Mouse (Mus musculus) heart, postnatal 4 days (tissue): ENCODE data around the gene Pask. TPM values are rescaled to one million over a fixed set of nuclear protein-coding genes. Genes with fewer than 3 reads are reported as not detected.
"Not testable (repeated sequence)": the region's sequence is repeated elsewhere in the genome, so short reads cannot be mapped to it uniquely, and the experiment has no call there.

ENCODE experiments used
- DNase-seq: peaks from one replicate; pipeline ENCODE4 v3.0.0; 2021
- total RNA-seq, 2 experiments: library from RNA; stranded (reverse); gene quantifications; 2 replicates each; pipeline ENCODE4 v1.2.3; 2021

Pask gene
- total RNA-seq: 1 to 10 TPM; 7.9 to 8.6 TPM

DNA sequence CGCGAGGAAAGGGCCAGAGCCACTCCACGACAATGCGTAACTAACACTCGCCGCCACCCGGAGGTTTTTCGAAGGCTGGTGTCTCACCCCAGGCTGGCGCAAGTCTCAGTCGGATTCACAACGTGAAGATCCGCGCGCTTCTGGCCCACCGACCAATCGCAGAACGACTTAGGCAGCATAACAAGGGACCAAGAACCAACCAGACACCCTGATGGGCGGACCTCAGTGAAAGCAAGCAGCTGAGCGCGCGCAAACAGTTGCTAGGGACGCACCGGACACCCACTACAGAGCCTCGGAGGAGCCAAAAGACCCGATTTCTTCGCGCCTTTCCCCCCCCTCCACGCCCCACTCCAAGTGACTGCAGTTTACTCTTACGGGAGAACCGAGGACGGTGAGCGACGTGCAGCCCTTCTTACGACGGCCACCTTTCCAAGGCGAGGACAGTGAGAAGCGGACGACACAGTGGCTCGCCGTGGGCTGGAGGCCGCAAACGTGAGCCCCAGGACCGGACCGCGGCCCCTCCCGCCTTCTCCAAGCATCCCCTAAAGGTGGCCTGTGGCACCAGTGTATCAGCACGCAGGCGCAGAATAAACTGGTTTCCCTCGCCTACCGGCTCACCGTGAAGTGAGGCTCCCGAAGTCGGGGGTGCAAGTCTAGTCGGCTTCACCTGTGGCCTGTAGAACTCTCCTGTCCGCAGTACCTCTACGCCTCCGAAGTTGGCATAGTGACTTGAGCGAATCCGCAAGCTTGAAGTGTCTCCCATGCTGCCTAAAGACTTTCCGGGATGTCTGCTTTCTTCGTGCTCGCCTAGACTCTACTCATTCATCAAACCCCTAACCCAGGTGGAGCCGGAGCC lies at the start of gene Pask, which contains the start of gene Ppp1r7:
Pask (minus strand) TSS at position 835 of the 856 bp plus-strand sequence.
Ppp1r7 (plus strand) TSS at position 207 of the 856 bp plus-strand sequence.
- peak; percentile 95 for DNase-seq

DNA sequence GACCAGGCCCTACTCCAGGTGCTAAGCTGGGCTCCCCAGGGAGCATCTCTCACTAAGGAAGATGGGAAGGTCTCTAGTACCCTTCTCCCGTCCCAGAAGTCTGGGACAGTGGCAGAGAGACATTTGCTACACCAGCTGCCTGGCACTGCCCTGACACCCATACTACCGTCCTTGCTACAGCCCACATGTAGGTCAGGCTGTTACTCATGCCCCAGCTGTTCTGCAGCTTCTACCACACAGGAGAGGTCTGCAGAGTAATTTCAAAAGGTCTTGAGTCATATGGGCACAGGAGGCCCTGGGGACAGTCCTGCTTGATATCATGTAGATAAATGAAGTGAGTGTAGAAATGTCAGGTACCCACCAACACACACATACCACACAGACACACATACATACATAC lies 45.6 kb upstream of the Pask start:
- no peak for DNase-seq

DNA sequence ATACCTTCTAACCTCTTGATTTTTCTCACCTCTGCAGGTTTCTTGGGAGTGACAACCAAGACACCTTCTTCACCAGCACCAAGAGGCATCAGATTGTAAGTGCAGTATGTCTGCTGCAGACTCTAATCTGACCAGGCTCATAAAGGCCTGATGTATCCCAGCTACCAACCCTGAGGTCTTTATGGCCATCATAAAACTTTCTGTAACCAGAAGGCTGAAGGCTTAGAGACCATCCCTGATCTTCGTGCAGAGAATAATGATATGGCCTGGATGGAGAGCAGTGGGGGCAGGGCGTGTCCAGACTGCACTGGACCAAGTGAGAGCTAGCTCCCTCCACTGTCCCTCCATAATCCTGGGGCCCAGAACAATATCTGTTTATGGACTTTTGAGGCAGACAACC lies 43.9 kb upstream of the Pask start:
- DNase-seq: no peak

DNA sequence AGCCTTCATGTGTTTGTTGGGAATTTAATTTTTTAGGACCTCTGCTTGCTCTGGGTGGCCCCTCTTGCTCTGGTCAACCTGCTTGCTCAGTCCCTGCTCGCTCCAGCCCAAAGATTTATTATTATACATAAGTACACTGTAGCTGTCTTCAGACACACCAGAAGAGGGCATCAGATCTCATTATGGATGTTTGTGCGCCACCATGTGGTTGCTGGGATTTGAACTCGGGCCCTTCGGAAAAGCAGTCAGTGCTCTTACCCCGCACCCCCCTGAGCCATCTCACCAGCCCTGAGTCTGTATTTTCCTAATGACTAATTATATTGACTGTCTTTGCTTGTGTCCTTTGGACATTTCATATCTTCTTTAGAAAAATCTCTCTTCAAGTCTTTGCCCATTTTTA lies 35.8 kb upstream of the Pask start:
- DNase-seq: no peak

DNA sequence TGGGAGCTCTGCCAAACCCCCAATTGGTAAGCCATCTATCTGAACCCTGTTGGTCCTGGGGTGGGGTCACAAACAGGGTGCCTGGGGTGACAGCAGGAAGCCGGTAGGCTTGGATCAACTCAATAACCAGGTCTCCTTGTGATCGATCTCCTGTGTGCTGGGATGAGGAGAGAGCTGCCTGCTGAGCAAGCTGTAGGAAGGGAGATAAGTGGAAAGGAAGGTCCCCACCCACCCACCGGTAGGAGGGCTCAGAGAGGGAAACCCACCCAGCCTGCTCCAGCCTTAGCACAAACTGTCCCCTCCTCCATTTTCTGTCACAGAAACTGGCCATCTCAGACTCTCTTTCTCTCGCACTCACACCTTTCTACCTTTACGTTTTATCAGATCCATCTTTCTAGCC lies 34.0 kb upstream of the Pask start:
- no peak for DNase-seq

DNA sequence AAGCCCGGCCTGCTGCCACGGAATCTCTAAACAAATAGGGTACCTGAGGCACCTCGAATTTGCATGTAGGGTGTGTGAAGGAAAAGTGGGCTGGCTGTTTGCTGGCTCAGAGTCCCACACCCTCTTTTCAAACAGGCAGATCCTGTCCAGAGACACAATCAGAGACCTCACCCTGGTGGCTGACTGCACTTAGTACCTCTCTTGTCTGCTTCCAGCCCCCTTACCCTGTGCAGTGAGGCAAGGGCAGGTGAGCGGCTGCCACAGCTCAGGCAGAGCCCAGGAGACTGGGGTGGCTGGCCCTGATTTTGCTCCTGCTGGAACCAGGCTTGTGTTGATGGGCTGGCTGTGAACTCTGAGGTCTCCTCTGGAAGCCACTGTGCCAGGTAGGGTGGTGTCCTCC lies 30.4 kb upstream of the Pask start, which contains the start of gene Ano7:
Ano7 (plus strand) TSS at position 266 of the 400 bp plus-strand sequence.
- DNase-seq: no peak

DNA sequence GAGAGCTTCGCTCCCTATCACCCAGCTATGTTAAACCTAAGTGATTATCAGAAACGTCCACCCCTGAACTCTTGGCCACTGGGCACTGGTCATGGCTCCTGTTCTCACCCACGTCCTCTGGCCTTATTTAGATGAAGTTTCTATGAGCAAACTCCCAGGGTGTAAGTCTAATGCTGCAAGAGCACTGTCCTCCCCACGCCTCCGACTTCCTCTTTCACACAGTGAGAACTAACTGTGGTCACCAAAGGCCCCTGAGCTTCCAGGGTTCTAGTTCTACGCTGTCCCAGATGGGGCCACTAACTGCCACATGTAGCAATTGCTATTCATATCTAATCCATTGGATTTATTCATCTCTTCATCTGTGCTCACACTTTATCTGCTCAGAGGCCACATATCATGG lies 22.4 kb upstream of the Pask start:
- DNase-seq: no peak

DNA sequence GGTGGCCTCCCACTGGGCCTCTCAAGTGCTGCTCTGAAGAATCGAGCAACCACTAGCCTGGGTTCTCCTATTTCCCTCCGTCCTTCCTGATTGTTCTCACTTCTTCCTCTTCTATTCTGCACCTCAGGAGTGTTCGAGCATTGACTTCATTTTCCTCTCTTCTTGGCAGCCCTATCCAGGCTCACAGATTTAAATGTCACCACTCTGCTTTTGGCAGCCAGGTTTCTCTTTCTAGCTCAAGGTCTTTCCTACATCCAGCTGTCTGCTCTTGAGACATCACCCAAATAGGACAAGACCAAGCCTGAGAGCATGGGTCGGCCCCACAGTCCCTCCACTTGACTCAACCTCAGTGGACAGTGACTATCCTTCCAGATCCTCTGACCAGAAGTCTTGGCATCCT lies 19.4 kb upstream of the Pask start:
- DNase-seq: no peak

DNA sequence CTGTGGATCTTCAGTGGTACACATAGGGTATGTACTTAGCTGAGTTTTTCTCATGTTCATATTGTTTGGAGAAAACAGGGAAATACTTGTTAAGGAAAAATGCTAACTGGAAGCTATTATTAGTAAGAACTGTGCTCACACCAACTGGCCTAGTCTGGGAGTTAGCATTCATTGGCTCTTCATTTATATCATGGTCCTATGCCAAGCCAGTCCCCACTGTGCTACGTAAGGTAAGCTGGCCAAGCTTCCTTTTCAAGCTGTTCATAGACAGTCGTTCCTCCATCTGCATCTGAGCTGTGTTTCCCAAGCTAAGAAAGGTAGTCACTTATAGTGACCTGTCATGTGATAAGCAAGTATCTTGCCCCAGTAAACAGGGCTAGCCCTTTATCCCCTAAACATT lies 9.4 kb upstream of the Pask start:
- no peak for DNase-seq

DNA sequence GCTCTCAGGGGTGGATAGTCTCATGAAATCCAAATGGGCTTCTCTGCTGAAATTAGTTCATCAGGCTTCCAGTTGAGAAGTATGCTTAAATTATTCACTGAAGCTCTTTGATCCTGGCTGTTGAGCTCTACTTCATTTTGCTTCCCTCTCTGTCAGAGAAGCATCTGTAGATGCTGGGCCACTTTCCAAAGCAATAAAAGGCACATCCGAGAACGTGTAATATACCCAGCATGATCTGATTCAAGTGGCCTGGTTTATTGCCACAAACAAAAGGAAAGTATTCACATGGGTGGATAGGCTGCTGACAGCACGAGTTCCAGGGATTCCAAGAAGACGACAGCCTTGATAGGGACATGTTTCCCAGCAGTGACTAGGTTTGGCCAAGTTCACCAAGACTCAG lies 6.4 kb upstream of the Pask start:
- DNase-seq: no peak

DNA sequence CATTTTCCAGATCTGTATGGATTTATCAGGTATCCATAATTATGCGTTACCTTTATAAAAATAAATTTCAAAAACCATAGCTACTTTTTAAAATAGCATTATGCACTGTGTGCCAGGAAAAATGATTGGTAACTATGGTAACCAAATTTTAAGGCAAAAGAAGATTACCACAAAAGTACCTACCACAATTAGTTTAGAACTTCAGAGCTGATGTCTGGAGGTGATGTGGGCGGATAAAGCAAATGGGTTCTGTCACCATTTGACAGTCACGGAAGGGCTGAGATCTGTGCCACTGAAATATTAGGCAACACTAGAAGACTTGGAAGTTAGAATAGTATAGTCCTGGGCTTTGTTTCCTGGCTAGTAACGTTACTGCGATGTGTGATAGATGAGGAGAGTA lies 3.9 kb upstream of the Pask start:
- DNase-seq: no peak

DNA sequence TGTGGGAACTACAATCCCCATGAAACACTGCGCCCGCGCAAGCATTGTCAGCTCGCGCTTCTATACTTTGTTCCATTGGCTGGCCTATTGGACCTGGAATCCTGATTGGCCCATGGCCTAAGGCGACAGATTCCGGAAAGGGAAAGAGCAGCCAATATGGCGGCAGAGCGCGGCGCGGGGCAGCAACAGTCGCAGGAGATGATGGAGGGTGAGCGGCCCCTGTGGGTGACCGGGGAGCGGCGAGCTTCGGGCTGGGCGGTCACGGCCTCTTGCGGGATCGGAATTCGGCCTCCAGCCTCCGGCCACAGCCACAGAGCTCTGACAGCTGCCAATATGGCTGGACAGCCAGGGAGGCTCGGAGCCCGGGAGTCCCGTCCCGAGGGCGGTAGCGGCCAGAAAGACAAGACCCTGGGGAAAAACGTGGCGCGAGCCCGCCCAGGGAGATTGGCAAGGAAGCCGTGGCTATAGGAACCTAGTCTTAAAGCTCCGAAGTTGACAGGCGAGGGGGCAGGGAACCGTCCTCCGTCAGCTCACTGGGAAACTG lies 294 bp upstream of the Pask start:
- peak; percentile 94 for DNase-seq

DNA sequence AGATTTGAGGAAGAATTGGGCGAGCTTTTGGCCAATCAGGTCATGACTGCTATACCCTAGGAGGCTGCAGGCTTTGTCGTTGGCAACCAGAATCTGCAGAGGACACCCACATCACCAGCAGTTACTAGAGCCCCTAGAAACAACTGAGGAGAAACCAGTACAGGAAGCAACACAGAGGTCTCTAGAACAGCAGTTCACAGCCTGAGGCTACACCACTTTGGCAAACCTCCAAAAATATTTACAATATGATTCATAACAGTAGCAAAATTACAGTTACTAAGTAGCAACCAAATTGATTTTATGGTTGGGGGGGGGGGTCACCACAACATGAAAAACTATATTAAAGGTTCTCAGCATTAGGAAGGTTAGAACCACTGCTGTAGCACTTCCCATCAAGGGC lies 8.7 kb downstream of the Pask start:
- DNase-seq: no peak

DNA sequence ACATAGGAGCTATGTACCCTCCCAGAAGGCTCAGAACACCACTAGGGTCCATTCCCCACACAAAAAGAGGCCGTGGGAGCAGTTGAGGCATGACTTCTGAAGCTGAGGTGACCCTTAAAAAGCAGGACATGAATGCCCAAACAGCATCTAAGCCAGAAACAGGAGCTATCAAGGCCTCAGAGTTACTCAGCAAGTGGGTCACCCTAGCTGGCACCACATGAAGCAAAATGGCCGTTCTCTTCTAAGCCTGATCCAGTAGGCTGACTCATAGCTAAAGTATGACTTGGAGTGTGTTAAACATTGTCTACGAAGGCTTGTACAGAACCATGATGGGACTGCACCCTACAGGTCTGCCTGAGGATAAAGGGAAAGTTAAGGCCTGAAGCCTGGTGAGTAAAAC lies 16.8 kb downstream of the Pask start:
- no peak for DNase-seq

DNA sequence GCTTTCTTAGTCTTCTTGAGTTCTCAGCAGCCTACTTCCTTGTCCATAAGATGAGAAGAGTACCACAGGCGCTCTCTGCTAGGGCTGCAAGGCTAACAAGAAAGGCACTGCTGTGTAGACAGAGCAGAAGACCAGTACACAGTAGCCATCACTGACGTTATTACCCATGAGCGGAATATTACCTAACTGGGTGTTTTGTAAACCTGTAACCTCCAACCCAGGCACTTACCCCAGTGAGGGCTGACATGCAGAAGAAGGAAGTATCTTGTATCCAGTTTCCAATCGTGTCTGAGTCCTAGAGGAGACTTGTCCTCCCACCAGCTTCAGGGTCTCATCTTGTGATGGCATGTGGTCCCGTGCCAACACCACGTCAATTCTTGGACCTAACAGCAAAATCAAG lies 19.3 kb downstream of the Pask start:
- no peak for DNase-seq

DNA sequence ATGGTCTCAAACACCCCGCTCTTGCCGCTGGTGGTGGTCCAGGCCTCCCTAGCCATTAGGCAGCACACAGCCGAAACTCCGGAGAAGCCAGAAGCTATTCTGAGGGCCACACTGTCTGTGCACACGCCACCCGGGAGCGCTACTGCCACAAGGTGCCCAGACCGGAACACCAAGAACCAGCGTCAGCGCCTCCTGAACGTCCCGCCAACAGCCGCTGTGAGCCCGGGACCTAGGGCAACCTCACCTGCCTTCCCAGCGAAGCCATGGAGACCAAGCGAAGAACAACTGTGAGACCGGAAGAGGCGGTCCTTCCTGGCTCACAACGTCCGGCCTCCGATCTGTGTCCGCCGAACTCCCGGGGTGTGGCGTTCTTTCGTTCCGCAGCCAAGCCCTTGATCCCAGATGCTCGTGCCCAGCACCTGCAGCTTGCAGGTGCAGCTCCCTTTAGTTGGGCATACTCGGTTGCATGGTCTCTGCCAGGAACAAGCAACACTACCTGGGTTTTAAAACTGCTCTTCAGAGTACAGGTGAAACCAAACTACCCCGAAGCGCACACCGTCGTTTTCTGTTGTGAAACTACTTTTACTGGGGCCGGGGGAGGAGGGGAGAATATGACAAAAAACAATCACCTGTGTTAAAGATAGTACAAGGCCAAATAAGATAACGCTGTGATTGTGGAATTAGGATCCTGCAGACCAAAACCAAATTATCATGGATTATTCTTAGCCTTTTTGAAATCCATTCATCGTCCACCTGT lies 37.5 kb downstream of the Pask start, which contains the start of gene Mterf4:
Mterf4 (minus strand) TSS at position 335 of the 757 bp plus-strand sequence.
- DNase-seq: peak; percentile 85

DNA sequence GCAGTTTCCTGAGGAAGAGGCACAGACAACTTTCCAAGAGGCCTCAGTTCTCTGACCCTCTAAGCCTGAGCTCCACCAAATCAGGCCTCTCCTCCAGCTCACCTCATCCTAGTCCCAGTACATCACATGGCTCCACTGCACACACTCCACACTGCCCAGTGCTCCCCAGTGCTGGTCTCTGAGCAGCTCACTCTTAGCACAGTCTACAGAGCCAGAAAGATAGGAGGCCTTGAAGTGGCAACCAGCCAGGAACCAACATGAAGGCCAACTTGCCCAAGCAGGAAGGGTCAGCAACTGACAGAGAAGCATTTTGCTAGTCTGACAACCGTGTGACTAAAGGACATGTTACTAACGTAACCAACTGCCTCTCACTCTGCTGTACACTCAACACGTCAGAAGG lies 42.7 kb downstream of the Pask start:
- peak; percentile 49 for DNase-seq

DNA sequence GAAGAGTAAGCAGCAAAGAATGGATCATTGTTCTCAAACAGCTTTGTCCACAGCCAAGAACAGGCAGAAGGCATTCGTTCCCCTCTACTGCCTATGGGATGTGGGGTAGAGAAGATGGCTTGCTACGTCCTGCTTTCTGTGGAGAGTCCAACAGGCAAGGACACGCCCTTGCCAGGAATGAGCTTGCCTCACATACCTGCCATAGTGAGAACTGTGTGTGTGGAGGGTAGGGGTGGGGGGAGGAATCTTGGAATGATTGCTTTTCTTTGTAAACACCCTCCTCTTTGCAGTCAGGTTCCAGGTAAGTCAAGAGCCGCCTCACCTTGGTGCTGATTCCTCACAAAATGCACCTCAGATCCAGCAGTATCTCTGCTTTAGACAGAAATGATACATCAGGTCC lies 43.5 kb downstream of the Pask start:
- DNase-seq: no peak

DNA sequence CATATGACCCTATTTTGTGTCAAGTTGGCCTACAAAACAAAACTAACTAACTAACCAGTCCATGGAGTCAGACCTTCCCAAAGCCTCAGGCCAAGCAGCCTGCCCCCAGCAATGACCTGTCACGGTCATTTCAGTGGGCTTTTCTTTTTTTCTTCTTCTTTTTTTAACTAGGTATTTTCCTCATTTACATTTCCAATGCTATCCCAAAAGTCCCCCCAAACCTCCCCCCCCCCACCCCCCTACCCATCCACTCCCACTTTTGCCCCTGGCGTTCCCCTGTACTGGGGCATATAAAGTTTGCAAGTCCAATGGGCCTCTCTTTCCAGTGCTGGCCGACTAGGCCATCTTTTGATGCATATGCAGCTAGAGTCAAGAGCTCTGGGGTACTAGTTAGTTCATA lies 48.8 kb downstream of the Pask start:
- DNase-seq: not testable (repeated sequence)

DNA sequence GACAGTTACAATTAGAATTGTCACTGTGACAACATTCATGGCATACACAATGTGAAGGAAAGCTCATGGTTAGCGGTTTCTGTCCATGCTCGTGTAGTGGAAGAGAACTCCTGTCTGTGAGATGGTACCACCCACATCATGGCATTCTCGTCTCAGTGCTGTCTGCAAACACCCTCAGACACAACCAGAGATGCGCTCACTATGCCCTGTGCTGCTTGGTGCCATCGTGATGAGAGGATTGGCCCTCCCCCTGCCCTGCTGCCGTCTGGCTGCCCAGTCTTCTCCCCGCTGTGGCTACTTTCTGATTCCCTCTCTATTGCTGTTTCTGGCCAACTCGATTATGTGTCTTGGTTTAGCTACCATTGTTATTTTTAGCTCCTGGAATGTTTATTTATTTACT lies 51.3 kb downstream of the Pask start:
- no peak for DNase-seq

DNA sequence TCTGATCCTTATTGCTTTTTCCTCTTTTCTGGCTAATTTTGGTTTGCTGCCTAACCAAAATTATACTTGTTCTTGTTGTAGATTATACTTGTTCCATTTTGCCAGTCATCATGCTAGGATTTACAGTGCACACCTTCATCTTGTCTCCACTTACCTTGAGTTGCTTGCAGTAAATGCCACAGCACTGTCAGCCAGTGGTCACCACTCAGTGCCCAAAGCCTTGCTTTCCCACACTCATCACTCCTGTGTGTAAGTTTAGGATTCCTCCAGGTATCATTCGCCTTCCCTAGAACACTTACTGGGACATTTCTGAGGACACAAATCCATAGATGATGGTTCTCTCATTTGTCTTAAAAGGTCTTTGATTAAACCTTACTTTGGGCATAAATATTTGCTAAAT lies 51.7 kb downstream of the Pask start:
- no peak for DNase-seq

DNA sequence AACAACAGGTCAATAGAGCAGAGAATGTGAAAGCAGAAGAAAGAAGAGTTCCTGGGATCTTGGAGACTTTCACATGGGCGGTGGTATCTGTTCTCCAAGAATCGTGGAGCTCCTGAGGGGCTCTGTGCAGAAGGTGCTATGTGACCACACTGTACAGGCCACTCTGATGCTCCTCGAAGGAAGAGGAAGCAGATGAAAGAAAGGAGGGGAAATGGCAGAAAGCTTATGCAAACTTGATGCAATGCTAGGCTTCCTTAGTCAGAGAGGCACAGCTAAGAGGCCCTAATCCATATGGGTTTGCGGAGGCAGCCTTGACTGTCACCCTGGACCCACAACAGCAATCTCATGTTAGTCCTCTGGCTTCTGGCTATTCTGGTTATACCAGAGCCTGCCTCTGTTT lies 52.3 kb downstream of the Pask start:
- DNase-seq: no peak

DNA sequence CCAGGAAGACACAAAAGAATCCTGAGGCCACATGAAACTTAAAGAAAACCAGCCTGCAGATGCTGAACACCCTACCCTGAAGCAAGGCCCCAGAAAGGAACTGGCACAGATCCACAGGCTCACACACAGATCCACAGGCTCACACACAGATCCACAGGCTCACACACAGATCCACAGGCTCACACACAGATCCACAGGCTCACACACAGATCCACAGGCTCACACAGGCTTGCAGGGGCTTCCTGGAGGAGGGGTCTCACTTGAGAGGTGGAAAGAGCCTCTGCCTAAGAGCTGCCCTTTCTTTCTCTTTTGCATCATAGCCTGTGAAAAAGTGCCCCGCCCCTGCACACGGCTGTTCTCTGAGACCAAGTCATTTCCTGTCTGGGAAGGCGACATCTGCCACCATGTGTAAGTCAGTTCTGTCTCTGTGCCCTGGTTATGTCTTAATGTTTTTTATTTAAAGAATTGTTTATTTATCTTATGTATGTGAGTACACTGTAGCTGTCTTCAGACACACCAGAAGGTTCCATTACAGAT lies 53.5 kb downstream of the Pask start:
- no peak for DNase-seq
